ENCODE assay signal across 13 mouse cellular contexts in genomic region chr14:117908231-117908920, GRCm38 (mm10).
DNase-seq lines count a peak whose midpoint lies in the region; ATAC-seq and TF ChIP-seq lines count a peak whose summit lies in the region.
"Had no signal": no experiment of that assay in that cellular context is flagged by ENCODE, and none has a peak within 500 bp of the region (broad histone marks: within the 10 kb centered on the region; RNA-seq: fewer than 3 reads in every experiment).

No protein-coding gene starts in this region.

- no peak overlapping the region for H3K4me3 ChIP-seq in heart, embryonic 11.5 days (ENCODE audit: low read depth, low read length)
- no peak overlapping the region for H3K4me3 ChIP-seq in heart, adult 2 months
- H3K4me3 ChIP-seq: forebrain, embryonic 15.5 days; layer of hippocampus, adult 2 months had no signal

- TF ChIP-seq EP300 in heart, adult 2 months (IDR thresholded peaks at IDR 0.05; ENCODE audit: insufficient read depth, low read depth, low read length), result no peak

- no peaks in the 10 kb centered on the region for H3K36me3 ChIP-seq in heart, embryonic 11.5 days (ENCODE audit: control insufficient read depth, insufficient read depth, low read length)
- no peaks in the 10 kb centered on the region for H3K36me3 ChIP-seq in heart, adult 2 months (ENCODE audit: control insufficient read depth, insufficient read depth, low read length)
- H3K36me3 ChIP-seq: forebrain, embryonic 15.5 days had no signal

- no peak overlapping the region for H3K9ac ChIP-seq in heart, embryonic 11.5 days (ENCODE audit: low read depth, low read length)
- no peak overlapping the region for H3K9ac ChIP-seq in heart, adult 2 months (ENCODE audit: low read depth, low read length)
- H3K9ac ChIP-seq: forebrain, embryonic 15.5 days had no signal

- no peak overlapping the region for H3K27ac ChIP-seq in heart, embryonic 11.5 days (ENCODE audit: low read depth, low read length)
- peak overlapping the region; percentile 73 for H3K27ac ChIP-seq in heart, adult 2 months
- H3K27ac ChIP-seq: forebrain, embryonic 15.5 days; layer of hippocampus, adult 2 months had no signal

- H3K79me2 ChIP-seq in heart, adult 2 months (replicated peaks; ENCODE audit: control insufficient read depth, insufficient read depth, low read length), result no peaks in the 10 kb centered on the region

- intact Hi-C loops in heart, adult 2 months (cut with DNase I), result no loop called here

- ATAC-seq in heart, embryonic 11.5 days (replicated peaks; ENCODE audit: insufficient number of reproducible peaks, low FRiP score, low TSS enrichment), result no peak
- ATAC-seq: forebrain, embryonic 15.5 days had no signal

- peaks cover 5% of the 10 kb centered on the region; the same call in 1 of the 2 replicates for H3K27me3 ChIP-seq in heart, embryonic 11.5 days (ENCODE audit: control insufficient read depth, insufficient read depth, low read length)
- H3K27me3 ChIP-seq in heart, adult 2 months (ENCODE audit: control insufficient read depth, insufficient read depth, low read length), result no peaks in the 10 kb centered on the region
- H3K27me3 ChIP-seq: forebrain, embryonic 15.5 days had no signal

- TF ChIP-seq CTCF in heart, adult 2 months (IDR thresholded peaks at IDR 0.05), result no peak

- H3K4me2 ChIP-seq in heart, embryonic 11.5 days, result no peak overlapping the region
- H3K4me2 ChIP-seq: forebrain, embryonic 15.5 days had no signal

- 63% methylated on average over 8 of the region's 8 CpGs for WGBS in heart, embryonic 11.5 days (ENCODE audit: insufficient replicate concordance)
- WGBS in heart, adult 2 months, result 55% methylated on average over 8 of the region's 8 CpGs

- H3K4me1 ChIP-seq in heart, embryonic 11.5 days (ENCODE audit: control insufficient read depth, insufficient read depth, low read length), result peaks cover 6% of the 10 kb centered on the region; the same call in 1 of the 2 replicates
- H3K4me1 ChIP-seq in heart, adult 2 months (ENCODE audit: control insufficient read depth, insufficient read depth, low read length), result peaks cover 9% of the 10 kb centered on the region

- no peak for TF ChIP-seq POLR2A in heart, adult 2 months (IDR thresholded peaks at IDR 0.05; ENCODE audit: insufficient read depth, low read depth, low read length)

- DNase-seq in heart, adult 18-20 months, result peak; percentile 70 to 85
- peak; percentile 69 for DNase-seq in adipocyte (ENCODE audit: low spot score)
- peak; percentile 56 to 62 for DNase-seq in heart, adult 2 months
- DNase-seq in heart, postnatal 4 days, result peak; percentile 25
- DNase-seq in thymus, postnatal 14 days, result no peak
- no peak for DNase-seq in cerebellum, adult 11-12 months
- no peak for DNase-seq in layer of hippocampus, postnatal 14 days (ENCODE audit: low spot score in 2 of 2)
- DNase-seq: adrenal gland, adult 2 months; embryo, embryonic 11 days; left cerebral cortex, postnatal 4 days had no signal

- no peaks in the 10 kb centered on the region for H3K9me3 ChIP-seq in heart, embryonic 11.5 days (replicated peaks; ENCODE audit: control insufficient read depth, low read length)
- H3K9me3 ChIP-seq: forebrain, embryonic 15.5 days had no signal

Comparison
In these comparisons a context has a peak if more than half of its experiments do, and no peak if none do; other contexts are left out.
1. DNase-seq: peak in heart, adult 18-20 months (2 of 2), adipocyte (single experiment), heart, adult 2 months (2 of 2) and heart, postnatal 4 days (single experiment); none in thymus, postnatal 14 days (single experiment), cerebellum, adult 11-12 months (single experiment) and layer of hippocampus, postnatal 14 days (0 of 2).